Mouse (Mus musculus): ENCODE measurements around the gene Ptpn11.

GRCm38 (mm10) chr5:121172835-121173234 lies 18.4 kb downstream of the Ptpn11 start:
- TF ChIP-seq CTCF (IDR thresholded peaks at IDR 0.05; ENCODE audit: control insufficient read depth, insufficient read depth, insufficient replicate concordance, low read depth, low read length) (no peak), POLR2A (IDR thresholded peaks at IDR 0.05; ENCODE audit: control insufficient read depth, low read depth, low read length) (no peak)

All from testis, adult 2 months (tissue).